Mouse (Mus musculus): Measurements from ENCODE around the gene Adpgk. TPM values are rescaled to one million over a fixed set of nuclear protein-coding genes. Genes with fewer than 3 reads are reported as not detected.

Adpgk gene
- polyA plus RNA-seq, 1 experiment from 2014 or later, result 45.7 TPM

- WGBS, result under 1% methylated on average over 50 of the region's 50 CpGs
- H3K36me3 ChIP-seq, result no peaks in the 10 kb centered on the region
- ATAC-seq (ENCODE audit: insufficient number of reproducible peaks, low FRiP score, low TSS enrichment, low read depth), result peak; percentile 70
Observed at GRCm38 (mm10) chr9:59291688-59292492, 532 bp downstream of the Adpgk start.

GRCm38 (mm10) chr9:59292493-59292875 lies 1.1 kb downstream of the Adpgk start:
- Histone ChIP-seq H3K4me1 (peaks cover 32% of the 10 kb centered on the region), H3K4me2 (replicated peaks) (peak overlapping the region; percentile 56), H3K9me3 (replicated peaks) (no peaks in the 10 kb centered on the region), H3K9ac (peak overlapping the region; percentile 75), H3K27me3 (no peaks in the 10 kb centered on the region), H3K36me3 (peaks cover 3% of the 10 kb centered on the region; the same call in 1 of the 2 replicates), H3K4me3 (replicated peaks) (peak overlapping the region; percentile 97), H3K27ac (replicated peaks) (no peak overlapping the region)
- 42% methylated on average over 3 of the region's 3 CpGs for WGBS
- no peak for ATAC-seq (ENCODE audit: insufficient number of reproducible peaks, low FRiP score, low TSS enrichment, low read depth)

More at GRCm38 (mm10) chr9:59291688-59292492, 532 bp downstream of the Adpgk start:
- H3K4me2 ChIP-seq (replicated peaks), result peak overlapping the region; percentile 56
- no peaks in the 10 kb centered on the region for H3K9me3 ChIP-seq (replicated peaks)
- peaks cover 32% of the 10 kb centered on the region for H3K4me1 ChIP-seq
- peak overlapping the region; percentile 75 for H3K9ac ChIP-seq
- H3K27ac ChIP-seq (replicated peaks), result peak overlapping the region; percentile 89
- no peaks in the 10 kb centered on the region for H3K27me3 ChIP-seq
- peak overlapping the region; percentile 97 for H3K4me3 ChIP-seq (replicated peaks)

GRCm38 (mm10) chr9:59296419-59296818 lies 5.1 kb downstream of the Adpgk start:
- Histone ChIP-seq H3K9ac (no peak overlapping the region), H3K27me3 (no peaks in the 10 kb centered on the region), H3K36me3 (peaks cover 30% of the 10 kb centered on the region), H3K27ac (replicated peaks) (no peak overlapping the region), H3K4me2 (replicated peaks) (no peak overlapping the region), H3K9me3 (replicated peaks) (no peaks in the 10 kb centered on the region), H3K4me1 (no peaks in the 10 kb centered on the region; the same call in 1 of the 2 replicates), H3K4me3 (replicated peaks) (no peak overlapping the region)
- ATAC-seq (ENCODE audit: insufficient number of reproducible peaks, low FRiP score, low TSS enrichment, low read depth), result no peak
- 75% methylated on average over 2 of the region's 2 CpGs for WGBS

- no peak overlapping the region for H3K9ac ChIP-seq
- H3K27me3 ChIP-seq, result no peaks in the 10 kb centered on the region
- 49% methylated on average over 2 of the region's 2 CpGs for WGBS
- H3K4me3 ChIP-seq (replicated peaks), result no peak overlapping the region
- H3K36me3 ChIP-seq, result peaks cover 37% of the 10 kb centered on the region
- no peak for ATAC-seq (ENCODE audit: insufficient number of reproducible peaks, low FRiP score, low TSS enrichment, low read depth)
- H3K4me1 ChIP-seq, result peaks cover 10% of the 10 kb centered on the region
- no peak overlapping the region for H3K4me2 ChIP-seq (replicated peaks)
- H3K27ac ChIP-seq (replicated peaks), result no peak overlapping the region
- no peaks in the 10 kb centered on the region for H3K9me3 ChIP-seq (replicated peaks)
Observed at GRCm38 (mm10) chr9:59307890-59308289, 16.5 kb downstream of the Adpgk start.

- 57% methylated on average over 8 of the region's 8 CpGs for WGBS
- Histone ChIP-seq H3K4me3 (replicated peaks) (no peak overlapping the region), H3K9me3 (replicated peaks) (no peaks in the 10 kb centered on the region), H3K9ac (no peak overlapping the region), H3K36me3 (peaks cover 42% of the 10 kb centered on the region), H3K4me2 (replicated peaks) (no peak overlapping the region), H3K27me3 (no peaks in the 10 kb centered on the region), H3K27ac (replicated peaks) (peak overlapping the region; percentile 73), H3K4me1 (peaks cover 10% of the 10 kb centered on the region)
- no peak for ATAC-seq (ENCODE audit: insufficient number of reproducible peaks, low FRiP score, low TSS enrichment, low read depth)
Observed at GRCm38 (mm10) chr9:59310582-59311283, 19.4 kb downstream of the Adpgk start.

GRCm38 (mm10) chr9:59311284-59311670 lies 19.9 kb downstream of the Adpgk start:
- peak overlapping the region; percentile 73; the same call in 1 of the 2 replicates for H3K27ac ChIP-seq (replicated peaks)
- peaks cover 42% of the 10 kb centered on the region for H3K36me3 ChIP-seq
- no peak for ATAC-seq (ENCODE audit: insufficient number of reproducible peaks, low FRiP score, low TSS enrichment, low read depth)
- H3K4me3 ChIP-seq (replicated peaks), result no peak overlapping the region
- H3K4me1 ChIP-seq, result peaks cover 10% of the 10 kb centered on the region
- no peak overlapping the region for H3K9ac ChIP-seq
- H3K9me3 ChIP-seq (replicated peaks), result no peaks in the 10 kb centered on the region
- 49% methylated on average over 3 of the region's 3 CpGs for WGBS
- H3K4me2 ChIP-seq (replicated peaks), result no peak overlapping the region
- H3K27me3 ChIP-seq, result no peaks in the 10 kb centered on the region

GRCm38 (mm10) chr9:59316206-59316605 lies 24.8 kb downstream of the Adpgk start:
- Histone ChIP-seq H3K4me2 (replicated peaks) (no peak overlapping the region), H3K36me3 (peaks cover 36% of the 10 kb centered on the region), H3K9me3 (replicated peaks) (no peaks in the 10 kb centered on the region), H3K4me3 (replicated peaks) (no peak overlapping the region), H3K4me1 (peaks cover 5% of the 10 kb centered on the region), H3K27me3 (no peaks in the 10 kb centered on the region), H3K27ac (replicated peaks) (no peak overlapping the region), H3K9ac (no peak overlapping the region)
- WGBS, result 92% methylated on average over 3 of the region's 3 CpGs
- no peak for ATAC-seq (ENCODE audit: insufficient number of reproducible peaks, low FRiP score, low TSS enrichment, low read depth)

- Histone ChIP-seq H3K9ac (no peak overlapping the region), H3K27ac (replicated peaks) (no peak overlapping the region), H3K36me3 (peaks cover 43% of the 10 kb centered on the region), H3K4me2 (replicated peaks) (no peak overlapping the region), H3K9me3 (replicated peaks) (no peaks in the 10 kb centered on the region), H3K27me3 (no peaks in the 10 kb centered on the region), H3K4me1 (no peaks in the 10 kb centered on the region), H3K4me3 (replicated peaks) (no peak overlapping the region)
- no peak for ATAC-seq (ENCODE audit: insufficient number of reproducible peaks, low FRiP score, low TSS enrichment, low read depth)
Observed at GRCm38 (mm10) chr9:59324351-59324750, 33.0 kb downstream of the Adpgk start.

GRCm38 (mm10) chr9:59330055-59330454 lies 38.7 kb downstream of the Adpgk start:
- 91% methylated on average over 5 of the region's 5 CpGs for WGBS
- Histone ChIP-seq H3K4me1 (no peaks in the 10 kb centered on the region), H3K27me3 (no peaks in the 10 kb centered on the region), H3K9ac (no peak overlapping the region), H3K4me3 (replicated peaks) (no peak overlapping the region), H3K9me3 (replicated peaks) (no peaks in the 10 kb centered on the region), H3K36me3 (peaks cover 27% of the 10 kb centered on the region), H3K4me2 (replicated peaks) (no peak overlapping the region), H3K27ac (replicated peaks) (no peak overlapping the region)
- no peak for ATAC-seq (ENCODE audit: insufficient number of reproducible peaks, low FRiP score, low TSS enrichment, low read depth)

- WGBS, result 89% methylated on average over 3 of the region's 3 CpGs
- Histone ChIP-seq H3K36me3 (peaks cover 28% of the 10 kb centered on the region), H3K27me3 (no peaks in the 10 kb centered on the region), H3K9me3 (replicated peaks) (no peaks in the 10 kb centered on the region), H3K9ac (no peak overlapping the region), H3K4me1 (no peaks in the 10 kb centered on the region), H3K4me2 (replicated peaks) (no peak overlapping the region), H3K27ac (replicated peaks) (no peak overlapping the region), H3K4me3 (replicated peaks) (no peak overlapping the region)
- ATAC-seq (ENCODE audit: insufficient number of reproducible peaks, low FRiP score, low TSS enrichment, low read depth), result no peak
Observed at GRCm38 (mm10) chr9:59336539-59336938, 45.2 kb downstream of the Adpgk start.

GRCm38 (mm10) chr9:59337889-59338288 lies 46.5 kb downstream of the Adpgk start:
- H3K27ac ChIP-seq (replicated peaks), result no peak overlapping the region
- peaks cover 28% of the 10 kb centered on the region for H3K36me3 ChIP-seq
- H3K4me2 ChIP-seq (replicated peaks), result no peak overlapping the region
- no peaks in the 10 kb centered on the region for H3K9me3 ChIP-seq (replicated peaks)
- no peak for ATAC-seq (ENCODE audit: insufficient number of reproducible peaks, low FRiP score, low TSS enrichment, low read depth)
- 96% methylated on average over 5 of the region's 5 CpGs for WGBS
- H3K9ac ChIP-seq, result no peak overlapping the region
- no peaks in the 10 kb centered on the region for H3K4me1 ChIP-seq
- H3K4me3 ChIP-seq (replicated peaks), result no peak overlapping the region
- H3K27me3 ChIP-seq, result no peaks in the 10 kb centered on the region

Measured in embryonic facial prominence, embryonic 15.5 days (tissue).